Mouse (Mus musculus) stomach, postnatal 0 days (tissue): ENCODE results near the gene Ankfn1. TPM values are rescaled to one million over a fixed set of nuclear protein-coding genes. Genes with fewer than 3 reads are reported as not detected.

ENCODE experiments used
- ATAC-seq: fragments of 200-750 bp; cut with Nextera tagmentation; 2 replicates; pipeline ENCODE4 v1.8.0; 2017; ENCODE audit not compliant: low FRiP score, low TSS enrichment
- DNase-seq: peaks from one replicate; pipeline ENCODE4 v3.0.0-alpha.2; 2016; ENCODE audit warnings: low spot score
- H3K27ac ChIP-seq: fragments of 300-500 bp; sonication (generic); replicated peaks from 2 replicates; pipeline ENCODE4 v1.5.1; 2014; ENCODE audit warnings: mild to moderate bottlenecking, control low read depth
- H3K27me3 ChIP-seq: fragments of 300-500 bp; sonication (generic); 2 replicates; pipeline ENCODE4 v1.6.1; 2014; ENCODE audit warnings: low read length; ENCODE audit not compliant: control insufficient read depth, insufficient read depth
- H3K36me3 ChIP-seq: fragments of 300-500 bp; sonication (generic); 2 replicates; pipeline ENCODE4 v1.6.1; 2014; ENCODE audit warnings: low read length, mixed read lengths; ENCODE audit not compliant: control insufficient read depth, insufficient read depth
- H3K4me1 ChIP-seq: fragments of 300-500 bp; sonication (generic); replicated peaks from 2 replicates; pipeline ENCODE4 v1.6.1; 2014; ENCODE audit warnings: antibody characterized with exemption; ENCODE audit not compliant: control insufficient read depth, insufficient read depth
- H3K4me2 ChIP-seq: fragments of 300-500 bp; sonication (generic); replicated peaks from 2 replicates; pipeline ENCODE4 v1.6.1; 2014; ENCODE audit warnings: low read depth, mild to moderate bottlenecking, control low read depth, moderate library complexity
- H3K4me3 ChIP-seq: fragments of 300-500 bp; sonication (generic); 2 replicates; pipeline ENCODE4 v1.5.1; 2014; ENCODE audit warnings: low read depth, low read length, control low read depth
- H3K9ac ChIP-seq: fragments of 300-500 bp; sonication (generic); 2 replicates; pipeline ENCODE4 v1.6.1; 2014; ENCODE audit warnings: mild to moderate bottlenecking, low read length, control low read depth, mixed read lengths
- H3K9me3 ChIP-seq: fragments of 300-500 bp; sonication (generic); 2 replicates; pipeline ENCODE4 v1.6.1; 2016; ENCODE audit warnings: low read length; ENCODE audit not compliant: control insufficient read depth
- CTCF ChIP-seq: IDR thresholded peaks from 2 replicates; pipeline ENCODE4 v1.5.1; 2016; ENCODE audit warnings: antibody characterized with exemption, low read depth, mild to moderate bottlenecking, moderate library complexity
- EP300 ChIP-seq: optimal IDR thresholded peaks from 2 replicates; pipeline ENCODE3; 2016; ENCODE audit warnings: antibody characterized with exemption
- WGBS: fragments of 180-500 bp; shearing (Covaris S2); extraction: QIAGEN DNeasy Blood & Tissue Kit; methylation state at CpG from one replicate; pipeline ENCODE4 v1.1.7; 2014; 5-methylcytosine and 5-hydroxymethylcytosine counted together
- polyA plus RNA-seq: library from polyadenylated mRNA; unstranded; fragments of >200 nt; fragmentation: Nextera tagmentation; extraction: Ambion mirVana; gene quantifications from 2 replicates; pipeline ENCODE4 v1.2.1, GENCODE M21; 2015

Gene Ankfn1
- polyA plus RNA-seq, 1 experiment from 2014 or later: 0.10 TPM

GRCm38 (mm10) chr11:89628562-89628961, 148.9 kb downstream of the Ankfn1 start:
- no peak overlapping the region for H3K4me3 ChIP-seq
- ATAC-seq: no peak
- DNase-seq: no peak

GRCm38 (mm10) chr11:89627232-89627631, 150.2 kb downstream of the Ankfn1 start:
- TF ChIP-seq CTCF (no peak), EP300 (no peak)

More at GRCm38 (mm10) chr11:89628562-89628961, 148.9 kb downstream of the Ankfn1 start:
- Histone ChIP-seq H3K9me3 (no peaks in the 10 kb centered on the region), H3K4me1 (no peaks in the 10 kb centered on the region), H3K9ac (no peak overlapping the region), H3K4me2 (no peak overlapping the region), H3K27me3 (no peaks in the 10 kb centered on the region), H3K36me3 (no peaks in the 10 kb centered on the region), H3K27ac (no peak overlapping the region)
- TF ChIP-seq EP300 (no peak), CTCF (no peak)
- WGBS: 67% methylated on average over 6 of the region's 6 CpGs

GRCm38 (mm10) chr11:89623698-89624445, 153.6 kb downstream of the Ankfn1 start:
- H3K9me3 ChIP-seq: no peaks in the 10 kb centered on the region
- no peaks in the 10 kb centered on the region for H3K36me3 ChIP-seq
- no peak for ATAC-seq
- TF ChIP-seq CTCF: no peak
- no peak for TF ChIP-seq EP300
- H3K4me2 ChIP-seq: no peak overlapping the region
- H3K27me3 ChIP-seq: no peaks in the 10 kb centered on the region
- WGBS: 82% methylated on average over 13 of the region's 13 CpGs
- no peak for DNase-seq
- no peak overlapping the region for H3K27ac ChIP-seq
- no peak overlapping the region for H3K4me3 ChIP-seq
- H3K4me1 ChIP-seq: no peaks in the 10 kb centered on the region
- no peak overlapping the region for H3K9ac ChIP-seq

More at GRCm38 (mm10) chr11:89627232-89627631, 150.2 kb downstream of the Ankfn1 start:
- no peak for DNase-seq
- Histone ChIP-seq H3K4me2 (no peak overlapping the region), H3K27ac (no peak overlapping the region), H3K9me3 (no peaks in the 10 kb centered on the region), H3K4me3 (no peak overlapping the region), H3K36me3 (no peaks in the 10 kb centered on the region), H3K4me1 (no peaks in the 10 kb centered on the region), H3K9ac (no peak overlapping the region), H3K27me3 (no peaks in the 10 kb centered on the region)
- ATAC-seq: no peak

- TF ChIP-seq CTCF (no peak), EP300 (no peak)
- Histone ChIP-seq H3K36me3 (no peaks in the 10 kb centered on the region), H3K27me3 (no peaks in the 10 kb centered on the region), H3K9ac (no peak overlapping the region), H3K4me3 (no peak overlapping the region), H3K4me2 (no peak overlapping the region), H3K9me3 (no peaks in the 10 kb centered on the region), H3K27ac (no peak overlapping the region), H3K4me1 (no peaks in the 10 kb centered on the region)
- ATAC-seq (no peak), DNase-seq (no peak)
Observed at GRCm38 (mm10) chr11:89619955-89620354, 157.5 kb downstream of the Ankfn1 start.

GRCm38 (mm10) chr11:89615806-89616205, 161.6 kb downstream of the Ankfn1 start:
- H3K9ac ChIP-seq: no peak overlapping the region
- H3K27me3 ChIP-seq: no peaks in the 10 kb centered on the region
- H3K36me3 ChIP-seq: no peaks in the 10 kb centered on the region
- no peaks in the 10 kb centered on the region for H3K9me3 ChIP-seq
- no peak overlapping the region for H3K27ac ChIP-seq
- WGBS: 84% methylated on average over 2 of the region's 2 CpGs
- TF ChIP-seq EP300 (no peak), CTCF (no peak)
- H3K4me3 ChIP-seq: no peak overlapping the region
- no peak for DNase-seq
- H3K4me2 ChIP-seq: no peak overlapping the region
- H3K4me1 ChIP-seq: no peaks in the 10 kb centered on the region
- no peak for ATAC-seq

- 72% methylated on average over 3 of the region's 3 CpGs for WGBS
- H3K9me3 ChIP-seq: no peaks in the 10 kb centered on the region
- DNase-seq (no peak), ATAC-seq (no peak)
- no peaks in the 10 kb centered on the region for H3K27me3 ChIP-seq
- H3K4me3 ChIP-seq: no peak overlapping the region
- H3K36me3 ChIP-seq: no peaks in the 10 kb centered on the region
- TF ChIP-seq CTCF: no peak
- TF ChIP-seq EP300: no peak
- H3K27ac ChIP-seq: no peak overlapping the region
- H3K4me1 ChIP-seq: no peaks in the 10 kb centered on the region
- H3K4me2 ChIP-seq: no peak overlapping the region
- no peak overlapping the region for H3K9ac ChIP-seq
Observed at GRCm38 (mm10) chr11:89611596-89611995, 165.9 kb downstream of the Ankfn1 start.
